Mouse (Mus musculus) spleen, adult 2 months (tissue): Measurements from ENCODE around the gene Plekhg3.

Source experiments
- CTCF ChIP-seq: fragments of 200-500 bp; IDR thresholded peaks from 2 replicates; pipeline ENCODE4 v1.5.1; 2011; ENCODE audit warnings: mild to moderate bottlenecking, inconsistent platforms; ENCODE audit not compliant: insufficient read depth, insufficient read length, insufficient replicate concordance; ENCODE audit errors: extremely low read depth
- POLR2A ChIP-seq: fragments of 200-500 bp; IDR thresholded peaks from 2 replicates; pipeline ENCODE4 v1.6.1; 2011; ENCODE audit warnings: low read depth, low read length, inconsistent platforms

- TF ChIP-seq CTCF: no peak
- 0 out of 2 replicates have a peak, but pooled peaks have one; percentile 2 for TF ChIP-seq POLR2A
Observed at GRCm38 (mm10) chr12:76533377-76534222, 2.9 kb downstream of the Plekhg3 start.
